Mouse (Mus musculus): ENCODE measurements around the gene Arsa.

DNA sequence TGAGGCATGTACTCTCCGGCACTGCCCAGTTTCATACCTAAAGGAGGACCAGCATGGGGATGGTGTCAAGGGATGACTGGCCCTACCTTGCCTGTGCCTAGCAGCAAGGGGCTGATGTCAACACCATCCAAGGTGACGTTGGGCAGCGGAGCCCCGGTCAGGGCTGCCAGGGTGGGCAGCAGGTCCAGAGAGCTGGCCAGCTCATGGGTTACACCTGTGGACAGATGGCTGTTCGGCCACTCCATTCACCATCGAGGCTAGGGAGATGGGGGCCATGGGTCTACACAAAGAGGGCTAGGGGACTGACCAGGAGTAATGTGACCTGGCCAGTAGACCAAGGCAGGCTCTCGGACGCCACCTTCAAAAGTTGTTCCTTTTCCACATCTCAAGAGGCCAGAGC lies 3.3 kb downstream of the Arsa start:
- TF ChIP-seq CTCF (IDR thresholded peaks at IDR 0.05; ENCODE audit: borderline replicate concordance, control insufficient read depth, extremely low read depth, insufficient read depth, low read length, poor library complexity) (no peak), POLR2A (IDR thresholded peaks at IDR 0.05; ENCODE audit: control insufficient read depth, extremely low read depth, insufficient read depth, low read length, poor library complexity) (no peak)

Data from thymus, adult 2 months (tissue).